Mouse (Mus musculus) megakaryocyte-erythroid progenitor cell, adult 5 weeks (primary cell): ENCODE results near the gene Acad8. TPM values are rescaled to one million over a fixed set of nuclear protein-coding genes. Genes with fewer than 3 reads are reported as not detected.

Source experiments
- polyA plus RNA-seq: library from polyadenylated mRNA; stranded (reverse); fragments of >175 nt; gene quantifications from 2 replicates; pipeline ENCODE4 v1.2.3, GENCODE M21; 2012

Acad8 gene
- 1.7 and 2.0 TPM in 2 replicates for polyA plus RNA-seq

GRCm38 (mm10) chr9:26999461-27000395, at the start of gene Acad8, which contains the start of gene Thyn1:
TSS of gene Acad8 (minus strand) at chr9:26999566.
TSS of gene Thyn1 (plus strand) at chr9:26999710.

GRCm38 (mm10) chr9:27029828-27030762, 30.7 kb upstream of the Acad8 start, which contains the start of the genes Vps26b and Ncapd3:
TSS of gene Vps26b (minus strand) at chr9:27030065.
TSS of gene Ncapd3 (plus strand) at chr9:27030175.

Other genes starting within 250 kb of the Acad8 start
- not detected in 2 replicates for gene Glb1l2, start 193.1 kb downstream of the Acad8 start, polyA plus RNA-seq
- not detected in 2 replicates for gene Glb1l3, start 138.7 kb downstream of the Acad8 start, polyA plus RNA-seq
- 0.05 TPM in 1 of 2 replicates, not detected in the other for gene Gm1110, start 76.5 kb downstream of the Acad8 start, polyA plus RNA-seq
- gene Thyn1, start 144 bp upstream of the Acad8 start, polyA plus RNA-seq, result 4.7 and 5.5 TPM in 2 replicates
- 35.2 and 37.6 TPM in 2 replicates for gene Vps26b, start 30.5 kb upstream of the Acad8 start, polyA plus RNA-seq
- gene Ncapd3, start 30.6 kb upstream of the Acad8 start, polyA plus RNA-seq, result 3.0 and 4.0 TPM in 2 replicates
- 0.10 and 0.43 TPM in 2 replicates for gene Jam3, start 155.9 kb upstream of the Acad8 start, polyA plus RNA-seq